Mouse (Mus musculus): ENCODE data around the gene Hps4.

Hps4 gene

DNA sequence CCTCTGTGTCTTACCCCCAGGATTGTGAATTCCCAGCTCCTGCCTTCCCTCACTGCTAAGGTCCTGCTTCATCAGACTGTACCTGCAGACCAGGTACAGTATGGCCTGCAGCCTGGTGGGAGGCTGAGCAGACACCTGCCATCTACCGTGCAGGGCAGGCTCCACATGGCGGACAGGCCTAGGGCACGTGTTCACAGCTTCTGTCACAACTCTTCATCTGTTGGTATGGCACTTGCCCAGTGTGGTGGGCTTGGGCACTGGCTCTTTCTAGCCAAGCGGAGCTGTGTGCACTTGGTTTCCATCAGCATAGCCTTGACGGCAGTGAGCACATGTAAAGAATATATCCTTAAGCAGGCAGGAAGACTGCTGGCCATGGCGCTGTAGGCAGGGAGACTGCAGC, 24.0 kb downstream of the Hps4 start:
- no peak for DNase-seq (ENCODE audit: low read depth, low spot score)

DNA sequence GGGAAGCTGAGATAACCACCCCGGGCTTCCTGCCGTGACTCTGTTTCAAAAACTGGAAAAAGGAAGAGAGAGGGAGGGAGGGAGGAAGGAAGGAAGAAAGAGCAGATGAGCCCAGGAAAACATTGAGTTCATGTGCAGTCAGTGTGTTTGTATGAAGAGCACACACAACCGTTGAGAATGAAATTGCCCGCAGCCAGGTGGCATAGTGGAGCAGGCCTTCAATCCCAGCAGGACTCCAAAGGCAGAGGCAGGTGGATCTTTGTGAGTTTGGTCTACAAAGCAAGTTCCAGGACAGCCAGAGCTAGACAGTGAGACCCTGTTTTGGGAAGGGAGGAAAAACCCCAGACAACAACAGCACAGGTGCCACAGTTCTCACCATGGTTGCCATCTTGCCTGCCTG, 24.5 kb downstream of the Hps4 start:
- no peak for DNase-seq (ENCODE audit: low read depth, low spot score)

DNA sequence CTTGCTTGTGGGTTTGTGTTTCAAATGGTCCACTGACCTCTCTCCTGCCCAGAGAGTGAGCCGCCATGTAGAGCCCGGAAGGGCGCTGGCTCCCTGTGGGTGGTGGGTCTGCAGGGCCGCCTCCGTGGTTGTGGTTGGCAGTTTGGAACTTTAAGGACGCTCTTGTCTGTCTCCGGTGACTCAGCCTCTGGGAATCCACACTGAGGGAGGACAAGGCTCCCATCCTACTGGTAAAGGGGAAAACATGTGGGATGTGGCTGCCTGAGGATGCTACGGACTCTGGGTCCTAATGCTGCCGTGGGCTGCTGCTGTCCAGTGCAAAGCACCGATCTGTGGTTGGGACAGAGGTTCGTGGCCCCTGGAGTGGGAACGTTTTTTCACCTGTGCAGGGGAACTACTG, 25.0 kb downstream of the Hps4 start:
- DNase-seq (ENCODE audit: low read depth, low spot score), result no peak

DNA sequence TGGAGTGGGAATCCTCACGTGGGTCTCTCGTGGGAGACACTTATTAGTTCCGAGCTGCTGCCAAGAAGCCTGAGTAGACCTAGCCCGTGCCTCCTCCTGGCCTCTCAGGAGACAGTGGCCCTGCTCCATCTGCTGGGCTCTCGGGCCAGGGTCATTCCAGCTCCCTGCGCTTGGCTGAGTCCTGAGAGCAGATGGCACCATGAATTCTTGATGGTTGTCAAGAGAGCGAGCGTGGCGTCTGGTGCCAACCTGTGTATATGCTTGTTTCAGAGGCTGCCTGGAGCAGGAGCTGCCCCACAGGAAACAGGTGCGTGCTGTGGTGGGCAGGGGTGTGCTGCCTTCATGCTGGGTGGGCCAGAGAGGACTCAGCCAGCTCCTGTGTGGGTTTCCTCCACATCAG, 25.8 kb downstream of the Hps4 start:
- no peak for DNase-seq (ENCODE audit: low read depth, low spot score)

DNA sequence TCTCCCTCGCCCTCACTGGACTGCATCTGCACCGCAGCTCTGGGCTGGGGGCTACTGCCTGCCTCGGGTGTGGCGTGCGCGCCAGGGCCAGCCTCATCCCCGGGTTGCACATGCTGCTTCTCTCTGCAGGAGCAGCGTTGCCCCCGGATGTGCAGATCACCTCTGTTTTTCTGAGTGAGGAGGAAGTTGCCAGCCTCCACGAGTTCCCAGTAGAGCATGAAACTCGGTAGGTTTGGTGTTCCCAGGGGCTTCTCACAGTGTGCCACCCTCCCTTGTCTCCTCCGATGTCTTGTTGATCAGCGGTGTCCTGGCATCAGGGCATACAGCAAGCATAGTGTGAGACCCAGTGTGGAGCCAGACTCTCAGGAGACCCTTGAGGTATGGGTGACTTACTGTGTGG, 26.4 kb downstream of the Hps4 start:
- DNase-seq (ENCODE audit: low read depth, low spot score), result no peak

DNA sequence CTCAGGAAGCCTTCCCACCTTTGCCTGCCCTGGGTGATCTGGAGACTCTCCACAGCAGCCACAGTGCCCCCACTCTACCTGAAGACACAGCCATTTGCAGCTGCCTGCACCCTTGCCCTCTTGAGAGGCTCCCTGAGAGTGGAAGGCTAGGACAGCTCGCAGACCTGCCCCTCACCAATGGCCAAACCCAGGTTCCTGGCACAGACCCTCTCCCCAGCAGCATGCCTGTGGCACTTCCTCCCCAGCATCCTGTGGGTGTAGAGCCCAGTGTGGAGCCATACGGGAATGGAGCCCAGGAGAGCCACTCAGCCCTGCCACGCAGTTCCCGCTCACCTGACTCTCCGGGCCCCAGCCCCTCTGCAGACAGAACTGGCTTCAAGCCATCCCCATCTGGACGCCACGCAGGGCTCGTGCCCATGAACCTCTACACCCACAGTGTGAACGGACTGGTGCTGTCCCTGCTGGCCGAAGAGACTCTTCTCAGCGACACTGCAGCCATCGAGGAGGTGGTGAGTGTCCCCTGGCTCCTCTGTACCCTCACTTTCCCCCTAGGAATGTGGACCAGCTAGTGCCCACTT, 27.4 kb downstream of the Hps4 start:
- no peak for DNase-seq (ENCODE audit: low read depth, low spot score)

DNA sequence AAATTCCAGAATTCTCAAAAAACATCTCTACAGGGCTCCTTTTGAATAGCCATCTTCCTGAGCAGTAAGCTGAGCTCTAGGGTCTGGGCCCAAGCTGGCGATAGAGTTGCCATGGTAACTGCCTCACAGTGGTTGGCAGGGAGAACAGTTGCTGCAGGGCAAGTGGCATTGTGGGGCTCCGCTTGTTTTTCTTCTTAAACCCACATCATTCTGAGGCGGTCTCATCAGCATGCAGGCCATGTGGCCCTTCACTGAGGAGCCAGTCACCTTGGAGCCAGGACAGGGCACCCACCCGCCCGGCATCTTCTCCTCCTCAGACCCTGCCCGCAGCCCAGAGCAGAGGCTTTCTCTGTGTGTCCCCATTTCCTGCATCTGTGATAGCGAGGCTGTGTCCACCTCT, 29.1 kb downstream of the Hps4 start:
- no peak for DNase-seq (ENCODE audit: low read depth, low spot score)

DNA sequence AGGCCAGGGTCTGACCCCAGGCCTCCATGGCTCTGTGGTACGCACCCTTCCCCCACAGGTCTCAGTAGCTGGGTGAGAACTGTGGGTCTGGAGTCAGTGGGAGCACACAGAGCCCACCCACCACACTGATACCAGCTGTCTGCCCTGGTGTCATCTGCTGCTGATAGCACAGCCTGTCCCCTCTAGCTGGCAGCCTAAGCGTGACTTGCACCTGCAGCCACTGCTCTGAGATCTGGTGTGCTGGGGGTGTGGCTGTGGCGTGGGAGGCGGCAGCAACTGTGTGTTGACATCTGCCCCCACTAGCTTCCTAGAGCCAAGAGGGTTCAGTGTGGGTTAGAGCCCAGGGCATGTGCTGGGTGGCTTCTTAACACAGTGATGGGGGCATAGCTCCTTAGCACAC, 33.2 kb downstream of the Hps4 start:
- no peak for DNase-seq (ENCODE audit: low read depth, low spot score)

DNA sequence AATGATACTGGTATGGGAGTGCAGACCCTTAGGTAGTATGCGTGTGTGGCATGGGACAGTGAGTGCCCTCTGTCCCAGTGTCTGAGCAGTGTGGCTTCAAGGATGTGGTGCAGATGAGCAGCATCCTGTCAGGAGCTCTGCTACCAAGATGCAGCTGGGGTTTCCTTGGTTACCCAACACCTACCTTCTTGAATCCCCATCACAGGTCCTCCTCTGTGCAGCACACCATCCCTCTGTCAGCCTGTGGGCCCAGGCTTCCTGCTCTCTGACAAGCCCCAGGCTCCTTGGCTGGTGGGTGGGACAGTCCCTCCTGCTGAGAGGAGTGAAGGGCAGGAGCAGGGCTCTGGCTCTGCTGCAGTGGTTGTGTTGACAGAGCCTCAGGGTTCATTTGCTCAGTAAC, 34.5 kb downstream of the Hps4 start:
- DNase-seq (ENCODE audit: low read depth, low spot score), result no peak

DNA sequence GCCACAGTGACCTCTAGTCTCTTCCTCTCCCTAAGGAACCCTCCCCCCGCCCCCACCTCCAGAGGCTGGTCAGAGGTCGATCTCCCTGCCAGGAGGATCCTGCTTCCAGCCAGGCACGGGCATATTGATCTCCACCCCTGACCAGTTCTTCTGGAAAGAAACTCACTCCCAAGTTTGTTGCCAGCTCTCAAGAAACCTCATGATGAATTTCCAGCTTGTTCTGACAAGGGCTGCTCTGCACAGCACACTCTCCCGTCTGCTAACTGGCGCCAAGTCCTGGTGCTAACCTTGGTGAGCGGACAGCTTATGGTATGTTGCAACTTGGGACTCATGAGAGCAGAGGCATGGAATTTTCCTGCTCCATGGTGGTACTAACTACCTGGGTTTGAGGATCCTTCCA, 35.8 kb downstream of the Hps4 start:
- DNase-seq (ENCODE audit: low read depth, low spot score), result no peak

DNA sequence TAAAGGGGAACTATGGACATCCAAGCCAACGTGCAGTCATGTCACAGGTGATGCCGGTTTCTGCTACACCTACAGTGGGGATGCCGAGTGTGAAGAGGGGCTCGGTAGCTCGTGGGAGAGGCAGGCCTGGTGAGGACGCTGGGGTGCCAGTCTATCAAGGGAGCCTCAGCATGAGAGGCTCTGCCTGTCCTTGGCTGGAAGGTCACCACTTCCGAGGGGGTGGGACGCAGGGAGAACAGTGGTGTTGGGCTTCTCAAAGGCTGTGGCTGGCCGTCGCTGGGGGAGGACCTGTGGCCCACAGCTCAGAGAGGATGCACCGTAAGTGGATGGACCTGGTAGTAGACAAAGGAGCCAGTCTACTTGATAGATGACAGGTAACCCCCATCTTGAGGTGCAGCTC, 38.3 kb downstream of the Hps4 start:
- DNase-seq (ENCODE audit: low read depth, low spot score), result no peak

DNA sequence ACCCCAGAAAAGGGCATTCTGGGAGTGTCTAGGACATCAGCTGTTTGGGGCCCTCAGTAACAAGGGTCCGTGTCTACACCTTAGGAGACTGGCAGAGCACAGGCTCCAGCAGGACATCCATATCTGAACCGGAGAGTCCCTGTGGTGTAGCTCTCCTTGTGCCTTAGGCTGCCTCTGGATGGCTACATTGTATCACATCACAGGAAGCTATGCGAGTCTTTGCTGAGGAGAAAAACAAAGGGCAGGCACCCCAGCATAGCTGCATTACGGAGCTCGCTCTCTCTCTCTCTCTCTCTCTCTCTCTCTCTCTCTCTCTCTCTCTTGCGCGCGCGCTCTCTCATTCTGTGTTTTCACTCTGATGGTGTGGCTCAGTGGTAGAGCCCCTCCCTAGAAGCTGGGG, 39.2 kb downstream of the Hps4 start:
- DNase-seq (ENCODE audit: low read depth, low spot score), result no peak

DNA sequence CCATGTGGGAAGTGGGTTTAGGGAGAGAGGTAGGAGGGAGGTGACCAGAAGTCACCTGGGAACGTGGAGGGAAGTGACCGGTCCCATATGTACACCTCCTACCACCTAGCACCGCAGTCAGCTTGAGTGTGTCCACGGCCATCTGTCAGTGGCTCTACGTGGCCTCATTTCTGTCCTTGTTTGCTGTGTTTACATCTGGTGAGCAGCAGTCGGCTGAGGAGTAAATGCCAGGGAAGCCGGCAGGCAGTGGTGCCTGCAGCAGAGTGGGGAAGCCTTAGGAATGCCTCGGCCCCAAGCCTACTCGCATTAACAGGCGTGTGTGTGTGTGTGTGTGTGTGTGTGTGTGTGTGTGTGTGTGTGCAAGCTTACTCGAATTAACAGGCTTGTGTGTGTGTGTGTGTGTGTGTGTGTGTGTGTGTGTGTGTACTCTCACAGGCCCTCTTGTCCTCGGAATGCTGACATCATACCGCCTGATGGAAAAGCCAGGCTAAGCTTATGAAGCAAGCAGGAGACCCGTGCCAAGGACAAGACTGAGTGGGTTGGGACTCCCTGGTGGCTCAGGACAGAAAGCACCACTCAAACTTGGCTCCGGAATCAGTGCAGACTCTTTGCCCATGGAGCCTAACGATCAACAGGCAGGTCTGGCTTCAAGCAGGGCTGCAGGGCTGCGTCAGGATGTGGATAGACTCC, 39.9 kb downstream of the Hps4 start:
- no peak for DNase-seq (ENCODE audit: low read depth, low spot score)

DNA sequence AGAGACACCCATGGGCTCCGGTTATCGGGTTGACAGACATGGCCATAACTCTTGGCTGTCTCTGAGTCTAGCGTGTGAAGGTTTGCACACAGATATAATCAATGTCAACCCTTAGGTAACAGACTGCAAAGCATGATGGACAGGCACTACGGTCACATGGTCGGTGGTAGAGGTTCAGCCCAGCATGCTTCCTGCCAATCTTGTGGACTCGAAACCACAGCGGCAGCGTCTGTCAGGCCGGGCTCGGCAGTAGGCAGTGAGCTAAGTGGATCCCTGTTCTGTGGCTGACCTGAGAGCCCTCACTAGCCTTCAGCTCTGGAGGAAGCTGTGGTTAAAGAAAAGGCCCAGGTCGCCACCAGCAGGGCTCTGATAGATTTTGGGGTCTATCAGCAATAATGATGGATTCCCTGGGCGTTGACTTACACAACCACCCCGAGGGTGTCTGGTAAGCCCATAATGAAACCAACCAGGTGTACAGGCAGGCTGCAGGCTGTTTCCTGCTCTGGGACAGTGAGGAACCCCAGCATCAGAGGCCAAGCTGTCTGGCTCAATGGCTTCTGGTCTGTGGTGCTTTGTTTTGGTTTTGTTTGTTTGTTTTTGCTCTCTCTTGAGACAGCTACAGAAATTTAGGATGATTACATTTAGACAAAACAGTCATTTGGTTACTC, 42.1 kb downstream of the Hps4 start:
- no peak for DNase-seq (ENCODE audit: low read depth, low spot score)

DNA sequence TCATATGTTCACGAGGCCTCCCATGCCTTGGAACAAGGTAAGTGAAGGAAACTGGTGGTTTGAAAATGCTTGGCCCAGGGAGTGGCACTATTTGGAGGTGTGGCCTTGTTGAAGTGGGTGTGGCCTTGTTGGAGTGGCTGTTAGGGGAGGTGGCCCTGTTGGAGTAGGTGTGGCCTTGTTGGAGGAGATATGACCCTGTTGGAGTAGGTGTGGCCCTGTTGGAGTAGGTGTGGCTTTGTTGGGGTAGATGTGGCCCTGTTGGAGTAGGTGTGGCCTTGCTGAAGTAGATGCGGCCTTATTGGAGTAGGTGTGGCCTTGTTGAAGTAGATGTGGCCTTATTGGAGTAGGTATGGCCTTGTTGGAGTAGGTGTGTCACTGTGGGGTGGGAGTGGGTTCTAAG, 43.1 kb downstream of the Hps4 start:
- no peak for DNase-seq (ENCODE audit: low read depth, low spot score)

DNA sequence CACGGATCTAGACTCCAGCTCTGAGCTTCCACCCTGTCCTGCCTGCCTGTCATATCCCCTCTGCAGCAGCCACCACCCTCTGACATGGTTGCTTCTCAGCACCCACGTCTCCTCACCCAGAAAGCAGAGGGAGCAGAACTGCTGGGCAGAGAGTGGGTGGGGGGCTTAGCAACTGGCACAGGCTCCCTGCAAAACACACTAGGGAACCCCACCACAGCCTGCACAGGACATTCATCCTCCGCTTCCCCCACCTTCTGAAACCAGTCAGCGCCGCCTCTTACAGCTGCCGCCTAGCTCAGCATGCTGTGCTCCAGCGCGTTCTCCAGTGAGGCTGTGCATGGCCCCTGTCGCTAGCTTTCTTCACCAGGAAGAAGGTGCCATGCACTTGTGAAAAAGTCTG, 46.5 kb downstream of the Hps4 start:
- no peak for DNase-seq (ENCODE audit: low read depth, low spot score)

DNA sequence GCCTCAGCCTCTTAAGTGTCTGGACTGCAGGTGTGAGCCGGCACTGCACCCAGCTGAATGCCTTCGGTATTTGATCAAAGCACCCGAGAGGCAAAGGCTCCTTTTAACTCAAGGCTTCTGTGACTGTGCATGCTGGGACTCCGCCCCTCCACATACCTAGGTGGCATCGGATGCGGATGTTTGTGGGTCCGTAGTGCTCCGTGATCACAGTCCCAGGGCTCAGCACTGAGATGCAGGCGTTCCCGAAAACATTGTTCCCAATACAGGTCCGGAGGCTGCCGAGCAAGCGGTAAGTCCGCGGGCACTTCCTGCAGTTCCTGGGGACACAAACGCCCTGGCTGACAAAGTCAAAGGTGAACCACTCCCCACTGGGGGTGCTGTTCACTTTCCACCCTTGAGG, 48.1 kb downstream of the Hps4 start:
- DNase-seq (ENCODE audit: low read depth, low spot score), result no peak

DNA sequence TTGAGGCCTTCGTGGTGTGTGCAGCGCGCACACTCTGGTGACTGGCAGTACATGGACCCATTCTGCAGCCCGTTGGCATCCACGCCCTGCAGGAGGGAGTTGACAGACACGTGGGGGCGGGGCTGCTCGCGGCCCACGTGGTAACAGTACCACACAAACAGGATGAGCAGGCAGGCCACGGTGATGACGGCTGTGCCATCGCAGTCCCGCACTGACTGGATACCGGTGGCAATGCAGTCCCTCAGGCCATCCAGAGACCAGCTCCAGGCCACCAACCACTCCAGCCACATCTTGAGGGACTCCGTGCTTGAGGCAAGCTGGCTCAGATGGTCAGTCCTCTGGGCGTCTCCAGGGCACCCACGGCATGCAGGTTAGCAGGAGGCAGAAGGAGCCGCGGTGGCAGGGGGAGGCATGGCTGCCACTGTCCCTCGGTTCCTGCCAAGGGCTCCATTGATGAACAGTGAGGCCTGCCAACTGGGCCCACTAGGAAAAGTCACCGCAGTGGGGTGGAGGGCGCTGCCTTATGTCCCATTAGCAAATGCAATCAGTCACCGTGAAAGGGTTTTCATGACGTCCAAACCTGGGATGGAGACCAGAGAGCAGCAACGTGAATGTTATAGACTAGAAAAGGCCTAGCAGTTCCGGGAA, 48.9 kb downstream of the Hps4 start:
- DNase-seq (ENCODE audit: low read depth, low spot score), result no peak

DNA sequence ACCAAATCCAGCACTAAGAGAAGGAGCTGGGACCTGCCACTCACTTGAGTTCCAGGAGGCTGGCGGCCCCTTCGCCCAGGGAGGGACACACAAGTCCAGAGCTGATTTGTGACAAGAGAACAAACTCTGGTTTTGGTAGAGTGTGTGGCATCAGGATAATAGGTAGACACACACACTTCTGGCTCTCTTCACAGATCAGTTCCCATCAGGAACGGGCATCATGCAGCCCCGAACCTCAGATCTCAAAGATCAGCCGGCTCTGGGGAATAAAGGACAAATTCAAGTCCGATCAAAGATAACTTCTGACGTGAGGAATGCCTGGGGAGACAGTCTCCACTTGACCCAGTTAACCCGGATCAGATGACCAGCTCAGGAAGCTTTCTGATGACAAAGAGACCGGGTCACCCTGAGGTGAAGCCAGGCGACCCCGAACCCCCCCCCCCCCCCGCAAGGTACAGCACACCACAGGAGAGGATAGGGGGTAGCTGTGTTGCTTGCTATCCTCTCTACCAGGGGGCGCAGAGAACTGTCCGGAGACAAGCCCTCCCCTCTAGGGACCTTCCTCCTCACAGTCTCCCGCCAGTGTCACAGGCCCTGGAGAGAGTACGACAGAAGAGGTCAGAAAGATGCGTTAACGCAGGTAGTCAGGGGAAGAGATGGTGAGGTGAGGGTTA, 51.0 kb downstream of the Hps4 start:
- DNase-seq (ENCODE audit: low read depth, low spot score), result no peak

DNA sequence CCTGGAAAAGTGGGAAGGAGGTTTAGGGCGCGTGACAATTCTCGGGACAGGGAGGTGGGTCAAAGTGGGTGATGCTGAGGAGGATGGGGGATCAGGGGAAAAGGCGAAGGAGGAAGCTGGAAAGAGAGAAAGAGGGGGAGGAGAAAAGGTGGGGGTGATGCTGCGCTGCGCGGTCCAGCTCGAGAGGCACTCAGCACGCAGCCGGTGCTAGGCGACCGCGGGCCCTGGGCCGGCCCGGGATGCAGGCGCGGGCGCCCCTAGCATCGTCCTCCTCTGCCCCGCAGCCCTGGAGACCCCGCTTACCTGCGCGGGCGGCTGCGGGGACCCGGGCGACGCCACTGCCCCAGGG, 51.5 kb downstream of the Hps4 start:
- DNase-seq (ENCODE audit: low read depth, low spot score), result no peak

DNA sequence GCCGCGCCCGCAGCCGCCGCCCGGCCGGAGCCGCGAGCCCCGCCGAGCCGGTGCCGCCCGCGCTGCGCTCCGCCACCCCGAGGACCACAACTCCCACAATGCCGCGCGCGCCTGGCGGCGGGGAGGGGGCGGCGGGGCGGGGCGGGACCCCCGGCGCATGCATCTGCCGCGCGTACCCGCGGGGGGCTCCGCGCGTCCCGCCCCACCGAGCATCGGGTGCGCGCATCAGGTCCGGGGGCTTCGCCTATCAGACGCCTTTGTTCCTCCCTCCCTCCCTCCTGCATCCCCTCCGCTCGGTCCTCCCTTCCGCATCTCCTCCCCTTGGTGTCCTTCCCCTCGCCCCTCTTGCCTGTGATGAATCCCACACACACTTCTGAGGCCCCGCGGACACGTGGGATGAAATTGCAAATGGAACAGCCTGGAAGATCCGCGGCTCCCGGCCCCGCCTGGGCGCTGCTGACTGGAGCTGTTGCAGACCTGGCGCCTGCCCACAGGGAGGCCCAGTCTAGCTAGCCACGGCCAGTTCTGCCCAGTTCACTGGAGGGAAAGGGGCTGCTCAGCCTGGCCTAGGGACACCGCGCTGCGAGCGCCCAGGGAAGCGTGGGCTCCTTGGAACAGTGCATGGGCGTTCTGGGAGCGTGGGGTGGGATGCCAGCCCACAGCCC, 52.0 kb downstream of the Hps4 start, which contains the start of gene Asphd2:
TSS of gene Asphd2 (minus strand) at position 88 of the 665 bp plus-strand sequence.
- DNase-seq (ENCODE audit: low read depth, low spot score), result no peak

DNA sequence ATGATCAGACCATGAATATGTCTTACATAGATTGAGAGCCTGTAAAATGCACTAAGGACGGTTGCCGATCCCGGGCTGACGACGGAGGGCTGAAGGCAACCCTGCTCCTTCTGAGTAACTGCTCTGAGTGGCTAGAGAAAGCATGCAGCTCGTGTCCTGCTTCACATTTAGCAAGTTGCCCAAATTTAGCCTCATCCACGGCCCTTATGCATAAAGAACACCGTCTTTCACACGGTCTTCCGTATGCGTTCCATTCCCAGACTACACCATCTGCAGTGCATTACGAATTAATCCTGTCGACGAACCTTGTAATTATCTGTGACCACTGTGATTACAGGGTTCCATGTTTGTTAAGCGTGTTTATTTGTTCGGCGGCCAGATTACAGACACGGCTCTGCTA, 53.2 kb downstream of the Hps4 start:
- DNase-seq (ENCODE audit: low read depth, low spot score), result no peak
